Mouse (Mus musculus) heart, postnatal 0 days (tissue): ENCODE measurements around the gene Ccdc141. TPM values are rescaled to one million over a fixed set of nuclear protein-coding genes. Genes with fewer than 3 reads are reported as not detected.

Experiments used
- ATAC-seq: fragments of 200-750 bp; cut with Nextera tagmentation; 2 replicates; pipeline ENCODE4 v1.8.0; 2017; ENCODE audit warnings: low read depth, moderate number of reproducible peaks, moderate library complexity; ENCODE audit not compliant: insufficient read depth
- DNase-seq: peaks from one replicate; pipeline ENCODE4 v3.0.0-alpha.2; 2016; ENCODE audit warnings: low spot score
- H3K27ac ChIP-seq: fragments of 300-500 bp; sonication (generic); 2 replicates; pipeline ENCODE4 v1.5.1; 2014; ENCODE audit warnings: low read depth, mild to moderate bottlenecking
- H3K27me3 ChIP-seq: fragments of 300-500 bp; sonication (generic); 2 replicates; pipeline ENCODE4 v1.6.1; 2014; ENCODE audit warnings: low read length, mixed read lengths; ENCODE audit not compliant: control insufficient read depth, insufficient read depth
- H3K36me3 ChIP-seq: fragments of 300-500 bp; sonication (generic); replicated peaks from 2 replicates; pipeline ENCODE4 v1.6.1; 2014; ENCODE audit warnings: low read length, mixed read lengths; ENCODE audit not compliant: control insufficient read depth, insufficient read depth
- H3K4me1 ChIP-seq: fragments of 300-500 bp; sonication (generic); 2 replicates; pipeline ENCODE4 v1.6.1; 2014; ENCODE audit warnings: antibody characterized with exemption; ENCODE audit not compliant: control insufficient read depth, insufficient read depth
- H3K4me2 ChIP-seq: fragments of 300-500 bp; sonication (generic); 2 replicates; pipeline ENCODE4 v1.6.1; 2014; ENCODE audit warnings: low read depth, mild to moderate bottlenecking, low read length, moderate library complexity
- H3K4me3 ChIP-seq: fragments of 300-500 bp; sonication (generic); 2 replicates; pipeline ENCODE4 v1.5.1; 2014; ENCODE audit warnings: low read depth, low read length
- H3K9ac ChIP-seq: fragments of 300-500 bp; sonication (generic); replicated peaks from 2 replicates; pipeline ENCODE4 v1.6.1; 2014; ENCODE audit warnings: low read depth, low read length, mixed read lengths
- H3K9me3 ChIP-seq: fragments of 300-500 bp; sonication (generic); replicated peaks from 2 replicates; pipeline ENCODE4 v1.6.1; 2016; ENCODE audit warnings: low read length; ENCODE audit not compliant: control insufficient read depth
- CTCF ChIP-seq: IDR thresholded peaks from 2 replicates; pipeline ENCODE4 v1.5.1; 2016; ENCODE audit warnings: antibody characterized with exemption, control low read depth, low read depth
- EP300 ChIP-seq: IDR thresholded peaks from 2 replicates; pipeline ENCODE4 v1.6.1; 2016; ENCODE audit warnings: antibody characterized with exemption, low read depth
- WGBS: fragments of 180-500 bp; shearing (Covaris S2); extraction: QIAGEN DNeasy Blood & Tissue Kit; methylation state at CpG from one replicate; pipeline ENCODE4 v1.1.7; 2014; 5-methylcytosine and 5-hydroxymethylcytosine counted together
- polyA plus RNA-seq: library from polyadenylated mRNA; unstranded; fragments of >200 nt; fragmentation: Nextera tagmentation; extraction: Ambion mirVana; gene quantifications from 2 replicates; pipeline ENCODE4 v1.2.1, GENCODE M21; 2015
- total RNA-seq: library from RNA; depleted of rRNA; stranded (reverse); fragments of >200 nt; gene quantifications from 2 replicates; pipeline ENCODE4 v1.2.3, GENCODE M21; 2014; ENCODE audit warnings: low replicate concordance

Gene Ccdc141
- total and polyA plus RNA-seq, 2 experiments from 2014 or later: 139 to 162 TPM

GRCm38 (mm10) chr2:77039683-77040082 lies 130.8 kb downstream of the Ccdc141 start:
- H3K9ac ChIP-seq: no peak overlapping the region
- DNase-seq (no peak), ATAC-seq (no peak)
- H3K4me3 ChIP-seq: no peak overlapping the region
- no peak overlapping the region for H3K4me2 ChIP-seq
- H3K27me3 ChIP-seq: no peaks in the 10 kb centered on the region
- WGBS: 83% methylated on average over 3 of the region's 3 CpGs
- H3K36me3 ChIP-seq: peaks cover 37% of the 10 kb centered on the region
- peaks cover 22% of the 10 kb centered on the region for H3K4me1 ChIP-seq
- TF ChIP-seq EP300 (no peak), CTCF (no peak)
- no peaks in the 10 kb centered on the region for H3K9me3 ChIP-seq
- H3K27ac ChIP-seq: peak overlapping the region; percentile 61

GRCm38 (mm10) chr2:77039281-77039680 lies 131.2 kb downstream of the Ccdc141 start:
- Histone ChIP-seq H3K27me3 (no peaks in the 10 kb centered on the region), H3K9me3 (no peaks in the 10 kb centered on the region), H3K4me1 (peaks cover 26% of the 10 kb centered on the region), H3K27ac (peak overlapping the region; percentile 61), H3K9ac (no peak overlapping the region), H3K36me3 (peaks cover 34% of the 10 kb centered on the region), H3K4me2 (no peak overlapping the region), H3K4me3 (no peak overlapping the region)
- 50% methylated on average over 4 of the region's 4 CpGs for WGBS
- no peak for TF ChIP-seq CTCF
- TF ChIP-seq EP300: no peak
- peak; percentile 65; the same call in 1 of the 2 replicates for ATAC-seq
- DNase-seq: peak; percentile 52

GRCm38 (mm10) chr2:77037211-77037610 lies 133.2 kb downstream of the Ccdc141 start:
- H3K36me3 ChIP-seq: peaks cover 34% of the 10 kb centered on the region
- TF ChIP-seq EP300: no peak
- TF ChIP-seq CTCF: no peak
- no peak overlapping the region for H3K4me2 ChIP-seq
- 85% methylated on average over 10 of the region's 10 CpGs for whole genome bisulfite sequencing
- H3K9me3 ChIP-seq: no peaks in the 10 kb centered on the region
- no peaks in the 10 kb centered on the region for H3K27me3 ChIP-seq
- no peak overlapping the region for H3K4me3 ChIP-seq
- H3K9ac ChIP-seq: no peak overlapping the region
- H3K4me1 ChIP-seq: peaks cover 20% of the 10 kb centered on the region
- DNase-seq: no peak
- no peak overlapping the region for H3K27ac ChIP-seq
- ATAC-seq: no peak

- no peak overlapping the region for H3K4me2 ChIP-seq
- WGBS: 34% methylated on average over 4 of the region's 4 CpGs
Observed at GRCm38 (mm10) chr2:77034112-77034511, 136.3 kb downstream of the Ccdc141 start.

GRCm38 (mm10) chr2:77033322-77034060 lies 136.9 kb downstream of the Ccdc141 start:
- WGBS: 40% methylated on average over 13 of the region's 13 CpGs
- H3K27ac ChIP-seq: peak overlapping the region; percentile 89
- peak; percentile 68 for DNase-seq

More at GRCm38 (mm10) chr2:77034112-77034511, 136.3 kb downstream of the Ccdc141 start:
- ATAC-seq: peak; percentile 91
- Histone ChIP-seq H3K4me3 (no peak overlapping the region), H3K27ac (peak overlapping the region; percentile 89), H3K9ac (no peak overlapping the region), H3K9me3 (no peaks in the 10 kb centered on the region), H3K4me1 (peaks cover 17% of the 10 kb centered on the region), H3K36me3 (peaks cover 33% of the 10 kb centered on the region), H3K27me3 (no peaks in the 10 kb centered on the region)
- peak; percentile 85 for DNase-seq
- TF ChIP-seq CTCF: no peak
- no peak for TF ChIP-seq EP300

GRCm38 (mm10) chr2:77020649-77021048 lies 149.8 kb downstream of the Ccdc141 start:
- Histone ChIP-seq H3K36me3 (peaks cover 25% of the 10 kb centered on the region), H3K4me2 (no peak overlapping the region), H3K27ac (no peak overlapping the region), H3K27me3 (no peaks in the 10 kb centered on the region), H3K4me1 (no peaks in the 10 kb centered on the region), H3K9me3 (no peaks in the 10 kb centered on the region), H3K4me3 (no peak overlapping the region), H3K9ac (no peak overlapping the region)
- TF ChIP-seq CTCF (no peak), EP300 (no peak)
- no peak for ATAC-seq
- 67% methylated on average over 2 of the region's 2 CpGs for WGBS
- DNase-seq: no peak

More at GRCm38 (mm10) chr2:77033322-77034060, 136.9 kb downstream of the Ccdc141 start:
- ATAC-seq: peak; percentile 90
- H3K4me1 ChIP-seq: peaks cover 17% of the 10 kb centered on the region
- H3K27me3 ChIP-seq: no peaks in the 10 kb centered on the region
- no peak overlapping the region for H3K4me3 ChIP-seq
- no peaks in the 10 kb centered on the region for H3K9me3 ChIP-seq
- H3K36me3 ChIP-seq: peaks cover 40% of the 10 kb centered on the region
- no peak overlapping the region for H3K9ac ChIP-seq
- no peak for TF ChIP-seq CTCF
- no peak for TF ChIP-seq EP300
- H3K4me2 ChIP-seq: no peak overlapping the region
